Mouse (Mus musculus) embryonic fibroblast, embryonic 13.5 days (primary cell): ENCODE measurements around the gene 4930502E18Rik.

Experiments
- CTCF ChIP-seq: IDR thresholded peaks from 2 replicates; pipeline ENCODE4 v1.5.1; 2011; ENCODE audit warnings: mild to moderate bottlenecking, control low read depth, low read length, moderate library complexity, borderline replicate concordance; ENCODE audit not compliant: insufficient read depth
- POLR2A ChIP-seq: IDR thresholded peaks from 2 replicates; pipeline ENCODE4 v1.6.1; 2011; ENCODE audit warnings: low read depth, mild to moderate bottlenecking, control low read depth, low read length, moderate library complexity

- TF ChIP-seq POLR2A = no peak
- no peak for TF ChIP-seq CTCF
Observed at GRCm38 (mm10) chrX:53693141-53693540, 31.5 kb upstream of the 4930502E18Rik start.
